Mouse (Mus musculus): ENCODE measurements at regions not wholly inside any gene's neighbourhood (a gene's known extent, or its start where the extent isn't known, plus 50 kb on each side); places are given as distances from the start of the nearest gene placed in this dataset.
A peak's percentile ranks its signal among the peaks of the same experiment; 100 is the strongest.

GRCm38 (mm10) chr16:63229135-63229534 is 375.0 kb downstream of the Pros1 start:
- Histone ChIP-seq H3K4me3 (no peak overlapping the region), H3K27ac (replicated peaks) (no peak overlapping the region), H3K4me2 (no peak overlapping the region), H3K9me3 (no peaks in the 10 kb centered on the region), H3K4me1 (replicated peaks) (no peaks in the 10 kb centered on the region), H3K9ac (no peak overlapping the region), H3K36me3 (no peaks in the 10 kb centered on the region), H3K27me3 (no peaks in the 10 kb centered on the region)
- WGBS = 43% methylated on average over 1 of the region's 1 CpGs
- ATAC-seq (ENCODE audit: low FRiP score, low read depth) = no peak

GRCm38 (mm10) chr16:63229567-63229966 is 375.5 kb downstream of the Pros1 start:
- 78% methylated on average over 3 of the region's 3 CpGs for WGBS
- H3K36me3 ChIP-seq = no peaks in the 10 kb centered on the region
- H3K9me3 ChIP-seq = no peaks in the 10 kb centered on the region
- no peak overlapping the region for H3K4me2 ChIP-seq
- ATAC-seq (ENCODE audit: low FRiP score, low read depth) = no peak
- no peak overlapping the region for H3K4me3 ChIP-seq
- no peak overlapping the region for H3K27ac ChIP-seq (replicated peaks)
- H3K27me3 ChIP-seq = no peaks in the 10 kb centered on the region
- no peaks in the 10 kb centered on the region for H3K4me1 ChIP-seq (replicated peaks)
- no peak overlapping the region for H3K9ac ChIP-seq

DNA sequence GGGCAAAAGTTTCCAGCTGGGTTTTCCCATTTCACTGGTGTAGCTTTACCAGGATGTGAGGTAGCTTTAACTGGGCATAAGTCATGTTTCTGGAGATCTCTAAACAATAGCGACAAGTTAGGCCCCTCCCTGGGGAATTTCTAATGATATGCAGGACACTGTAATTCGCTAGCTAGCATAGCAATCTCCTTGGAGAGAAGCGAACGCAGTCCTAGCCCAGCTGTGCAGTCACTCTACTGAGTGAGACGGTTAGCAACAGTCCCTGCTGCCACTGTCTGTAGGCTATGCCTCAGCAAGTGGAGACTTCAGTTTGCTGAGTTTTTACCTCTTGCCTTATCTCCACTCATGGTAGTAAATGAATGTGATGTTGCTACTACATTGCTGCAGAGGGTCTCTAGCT is 416.1 kb downstream of the Pros1 start:
- Histone ChIP-seq H3K4me3 (no peak overlapping the region), H3K9me3 (no peaks in the 10 kb centered on the region)
- 19% methylated on average over 5 of the region's 5 CpGs for WGBS

DNA sequence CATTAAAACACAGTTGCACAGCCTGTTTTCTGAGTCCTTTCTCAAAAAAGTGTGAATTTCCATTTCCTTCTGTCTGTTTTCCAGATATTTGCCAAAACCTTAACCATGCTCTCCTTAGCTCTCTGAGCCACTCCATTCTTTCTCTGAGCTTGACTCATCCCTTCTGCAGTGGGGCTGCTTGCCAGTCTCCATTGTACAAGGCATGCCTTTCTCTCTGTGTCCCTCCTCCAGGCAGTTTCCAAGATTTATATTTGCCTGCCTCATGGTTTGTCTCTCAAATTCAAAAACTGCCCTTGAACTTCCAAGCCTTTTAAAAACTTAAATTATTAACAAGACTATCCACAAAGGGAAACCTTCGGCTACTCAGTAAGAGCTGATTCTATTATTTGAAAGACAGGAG is 423.4 kb downstream of the Pros1 start:
- Histone ChIP-seq H3K36me3 (no peaks in the 10 kb centered on the region), H3K4me1 (replicated peaks) (no peaks in the 10 kb centered on the region), H3K27ac (replicated peaks) (no peak overlapping the region), H3K9ac (no peak overlapping the region), H3K27me3 (no peaks in the 10 kb centered on the region), H3K4me2 (no peak overlapping the region), H3K4me3 (no peak overlapping the region), H3K9me3 (no peaks in the 10 kb centered on the region)
- ATAC-seq (ENCODE audit: low FRiP score, low read depth) = no peak
- 54% methylated on average over 1 of the region's 1 CpGs for WGBS

More for the DNA sequence above, 416.1 kb downstream of the Pros1 start:
- Histone ChIP-seq H3K9ac (no peak overlapping the region), H3K27ac (replicated peaks) (no peak overlapping the region), H3K27me3 (no peaks in the 10 kb centered on the region), H3K4me2 (no peak overlapping the region), H3K36me3 (no peaks in the 10 kb centered on the region), H3K4me1 (replicated peaks) (no peaks in the 10 kb centered on the region)
- no peak for ATAC-seq (ENCODE audit: low FRiP score, low read depth)

GRCm38 (mm10) chr16:63278259-63278697 is 424.2 kb downstream of the Pros1 start:
- Histone ChIP-seq H3K4me3 (no peak overlapping the region), H3K27me3 (no peaks in the 10 kb centered on the region), H3K4me2 (no peak overlapping the region), H3K36me3 (no peaks in the 10 kb centered on the region), H3K4me1 (replicated peaks) (no peaks in the 10 kb centered on the region), H3K9ac (no peak overlapping the region), H3K9me3 (no peaks in the 10 kb centered on the region), H3K27ac (replicated peaks) (no peak overlapping the region)
- WGBS = 35% methylated on average over 2 of the region's 2 CpGs
- peak; percentile 74; the same call in 1 of the 2 replicates for ATAC-seq (ENCODE audit: low FRiP score, low read depth)

GRCm38 (mm10) chr16:63287655-63288054 is 433.5 kb downstream of the Pros1 start:
- no peak overlapping the region for H3K27ac ChIP-seq (replicated peaks)
- 93% methylated on average over 7 of the region's 7 CpGs for WGBS
- no peak overlapping the region for H3K9ac ChIP-seq
- H3K4me3 ChIP-seq = no peak overlapping the region
- no peaks in the 10 kb centered on the region for H3K9me3 ChIP-seq
- no peaks in the 10 kb centered on the region for H3K27me3 ChIP-seq
- H3K4me2 ChIP-seq = no peak overlapping the region
- no peak for ATAC-seq (ENCODE audit: low FRiP score, low read depth)
- no peaks in the 10 kb centered on the region for H3K36me3 ChIP-seq
- H3K4me1 ChIP-seq (replicated peaks) = no peaks in the 10 kb centered on the region

GRCm38 (mm10) chr16:63311676-63312075 is 457.6 kb downstream of the Pros1 start:
- H3K4me1 ChIP-seq (replicated peaks) = no peaks in the 10 kb centered on the region
- no peak overlapping the region for H3K4me2 ChIP-seq
- H3K9me3 ChIP-seq = no peaks in the 10 kb centered on the region
- H3K27ac ChIP-seq (replicated peaks) = no peak overlapping the region
- 95% methylated on average over 1 of the region's 1 CpGs for whole genome bisulfite sequencing
- H3K27me3 ChIP-seq = no peaks in the 10 kb centered on the region
- ATAC-seq (ENCODE audit: low FRiP score, low read depth) = no peak
- no peaks in the 10 kb centered on the region for H3K36me3 ChIP-seq
- H3K9ac ChIP-seq = no peak overlapping the region
- no peak overlapping the region for H3K4me3 ChIP-seq

DNA sequence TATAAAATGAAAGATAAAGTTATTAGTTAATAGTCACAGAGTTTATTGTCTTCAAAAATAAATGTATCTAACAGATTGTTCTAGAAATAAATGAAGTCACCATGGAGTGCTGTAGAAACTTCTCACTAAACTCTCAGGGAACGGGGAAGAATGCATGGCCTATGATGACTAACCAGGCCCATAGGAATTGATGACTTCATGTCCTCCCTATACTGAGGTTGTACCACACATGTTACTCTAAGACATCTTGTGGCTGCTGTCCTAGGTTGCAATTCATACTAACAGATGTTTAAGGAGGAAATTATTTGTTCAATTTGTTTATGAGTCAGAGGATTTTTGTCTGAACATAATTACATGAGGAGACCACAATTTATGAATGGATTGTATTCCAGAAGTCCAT is 459.4 kb downstream of the Pros1 start:
- ATAC-seq (ENCODE audit: low FRiP score, low read depth) = no peak
- Histone ChIP-seq H3K4me3 (no peak overlapping the region), H3K9me3 (no peaks in the 10 kb centered on the region), H3K4me1 (replicated peaks) (no peaks in the 10 kb centered on the region), H3K27ac (replicated peaks) (no peak overlapping the region), H3K9ac (no peak overlapping the region), H3K27me3 (no peaks in the 10 kb centered on the region), H3K4me2 (no peak overlapping the region), H3K36me3 (no peaks in the 10 kb centered on the region)
- 78% methylated on average over 1 of the region's 1 CpGs for WGBS

- Histone ChIP-seq H3K27ac (replicated peaks) (no peak overlapping the region), H3K36me3 (no peaks in the 10 kb centered on the region), H3K4me2 (no peak overlapping the region), H3K4me3 (no peak overlapping the region), H3K4me1 (replicated peaks) (no peaks in the 10 kb centered on the region), H3K9ac (no peak overlapping the region), H3K9me3 (no peaks in the 10 kb centered on the region), H3K27me3 (no peaks in the 10 kb centered on the region)
- no peak for ATAC-seq (ENCODE audit: low FRiP score, low read depth)
- 42% methylated on average over 5 of the region's 5 CpGs for WGBS
Measured at GRCm38 (mm10) chr16:63319602-63320001, 465.5 kb downstream of the Pros1 start.

DNA sequence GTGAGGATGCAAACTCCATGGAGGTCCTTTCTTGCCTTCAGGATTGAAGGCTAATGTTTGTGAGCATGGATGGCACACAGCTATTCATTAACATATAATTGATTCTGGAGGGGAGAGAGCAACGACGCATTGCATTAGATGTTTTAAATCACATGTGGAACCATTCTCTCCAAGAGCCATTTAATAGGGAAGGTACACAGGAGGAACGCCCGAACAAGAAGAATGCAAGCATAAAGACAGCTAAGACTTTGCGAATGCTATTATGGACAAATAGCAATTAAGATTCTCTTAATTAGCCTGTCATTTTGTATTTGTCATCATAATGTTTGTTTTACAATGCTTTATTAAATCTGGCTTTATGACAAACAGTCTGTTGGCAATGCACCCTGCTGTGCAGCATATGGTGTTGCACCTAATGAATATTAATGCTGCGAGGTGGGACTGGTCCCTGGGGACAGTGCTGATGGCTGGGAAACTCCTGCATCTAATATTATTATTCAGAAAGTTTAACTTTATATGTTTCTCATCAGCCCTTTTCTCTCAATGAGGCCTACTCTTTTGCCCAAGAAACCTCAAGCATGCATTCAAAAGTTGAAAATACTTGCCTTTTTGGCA is 497.5 kb downstream of the Pros1 start:
- no peak for ATAC-seq (ENCODE audit: low FRiP score, low read depth)
- no peaks in the 10 kb centered on the region for H3K27me3 ChIP-seq
- no peak overlapping the region for H3K9ac ChIP-seq
- H3K4me2 ChIP-seq = no peak overlapping the region
- WGBS = 36% methylated on average over 6 of the region's 6 CpGs
- H3K4me1 ChIP-seq (replicated peaks) = 0 out of 2 replicates have a peak, but pooled peaks cover 10% of the 10 kb centered on the region
- H3K4me3 ChIP-seq = no peak overlapping the region
- no peaks in the 10 kb centered on the region for H3K9me3 ChIP-seq
- H3K27ac ChIP-seq (replicated peaks) = no peak overlapping the region
- H3K36me3 ChIP-seq = no peaks in the 10 kb centered on the region

- WGBS = 76% methylated on average over 5 of the region's 5 CpGs
- ATAC-seq (ENCODE audit: low FRiP score, low read depth) = no peak
- H3K27me3 ChIP-seq = no peaks in the 10 kb centered on the region
Measured at GRCm38 (mm10) chr16:63369868-63370267, 494.1 kb downstream of the Epha3 start.

GRCm38 (mm10) chr16:63371275-63371674 is 492.7 kb downstream of the Epha3 start:
- H3K4me1 ChIP-seq (replicated peaks) = no peaks in the 10 kb centered on the region
- no peaks in the 10 kb centered on the region for H3K27me3 ChIP-seq
- ATAC-seq (ENCODE audit: low FRiP score, low read depth) = no peak
- 54% methylated on average over 5 of the region's 5 CpGs for WGBS
- H3K4me2 ChIP-seq = no peak overlapping the region
- no peak overlapping the region for H3K27ac ChIP-seq (replicated peaks)
- H3K9me3 ChIP-seq = no peaks in the 10 kb centered on the region
- H3K4me3 ChIP-seq = no peak overlapping the region
- H3K36me3 ChIP-seq = no peaks in the 10 kb centered on the region
- no peak overlapping the region for H3K9ac ChIP-seq

More at GRCm38 (mm10) chr16:63369868-63370267, 494.1 kb downstream of the Epha3 start:
- Histone ChIP-seq H3K4me3 (no peak overlapping the region), H3K27ac (replicated peaks) (no peak overlapping the region), H3K4me1 (replicated peaks) (no peaks in the 10 kb centered on the region), H3K9me3 (no peaks in the 10 kb centered on the region), H3K36me3 (no peaks in the 10 kb centered on the region), H3K9ac (no peak overlapping the region), H3K4me2 (no peak overlapping the region)

DNA sequence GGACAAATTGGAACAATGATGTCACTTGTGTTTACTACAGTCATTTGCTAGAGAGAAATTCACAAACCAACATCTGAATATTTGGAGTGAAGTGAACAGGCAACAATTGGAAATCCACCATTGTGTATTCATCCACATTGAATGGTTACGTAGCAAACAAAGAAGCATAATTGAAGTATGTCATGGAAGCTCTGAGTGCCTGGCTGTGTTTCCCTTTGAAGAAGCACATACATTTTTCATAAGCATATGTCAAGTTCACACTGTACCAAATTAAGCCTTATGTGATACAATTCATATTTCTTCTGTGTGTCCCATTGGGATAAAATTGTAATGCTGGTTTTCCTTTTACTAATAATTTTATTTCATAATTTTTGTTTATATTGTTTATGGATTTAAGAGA is 459.0 kb downstream of the Epha3 start:
- no peak for ATAC-seq (ENCODE audit: low FRiP score, low read depth)
- H3K27ac ChIP-seq (replicated peaks) = no peak overlapping the region
- 76% methylated on average over 1 of the region's 1 CpGs for WGBS
- H3K9me3 ChIP-seq = no peaks in the 10 kb centered on the region
- H3K4me3 ChIP-seq = no peak overlapping the region
- no peak overlapping the region for H3K9ac ChIP-seq
- H3K27me3 ChIP-seq = no peaks in the 10 kb centered on the region
- no peaks in the 10 kb centered on the region for H3K36me3 ChIP-seq
- H3K4me2 ChIP-seq = no peak overlapping the region
- no peaks in the 10 kb centered on the region for H3K4me1 ChIP-seq (replicated peaks)

Data from hindbrain, embryonic 15.5 days (tissue).